Mouse (Mus musculus): Measurements from ENCODE around the gene B4galt1. TPM values are rescaled to one million over a fixed set of nuclear protein-coding genes. Genes with fewer than 3 reads are reported as not detected.

The B4galt1 gene
- 10 to 100 TPM; 66.2 to 73.3 TPM for polyA plus RNA-seq (2017; shearing (Covaris generic))

GRCm38 (mm10) chr4:40853565-40854386, at the start of gene B4galt1:
TSS of gene B4galt1 (minus strand) at chr4:40854005.

GRCm38 (mm10) chr4:40757780-40758420, 95.9 kb downstream of the B4galt1 start, which contains the start of gene Smu1:
TSS of gene Smu1 (minus strand) at chr4:40757923.

Other genes starting within 250 kb of the B4galt1 start
- 10 to 100 TPM; 24.4 to 36.6 TPM for gene Aptx, start 150.8 kb downstream of the B4galt1 start, polyA plus RNA-seq (2017; shearing (Covaris generic))
- 100 to 1,000 TPM; 229 to 245 TPM for gene Dnaja1, start 131.9 kb downstream of the B4galt1 start, polyA plus RNA-seq (2017; shearing (Covaris generic))
- gene Smu1, start 96.1 kb downstream of the B4galt1 start, polyA plus RNA-seq (2017; shearing (Covaris generic)), result 100 to 1,000 TPM; 112 to 134 TPM
- gene Spink4, start 66.0 kb upstream of the B4galt1 start, polyA plus RNA-seq (2017; shearing (Covaris generic)), result not detected
- 100 to 1,000 TPM; 233 to 240 TPM for gene Bag1, start 94.3 kb upstream of the B4galt1 start, polyA plus RNA-seq (2017; shearing (Covaris generic))
- gene Chmp5, start 94.4 kb upstream of the B4galt1 start, polyA plus RNA-seq (2017; shearing (Covaris generic)), result 10 to 100 TPM; 79.6 to 96.4 TPM
- 100 to 1,000 TPM in 1 of 2 experiments, 10 to 100 TPM in 1; 88.4 to 108 TPM for gene Nfx1, start 116.9 kb upstream of the B4galt1 start, polyA plus RNA-seq (2017; shearing (Covaris generic))
- not detected for gene Aqp7, start 194.1 kb upstream of the B4galt1 start, polyA plus RNA-seq (2017; shearing (Covaris generic))
- gene Aqp3, start 244.2 kb upstream of the B4galt1 start, polyA plus RNA-seq (2017; shearing (Covaris generic)), result 10 to 100 TPM; 20.3 to 24.3 TPM